Mouse (Mus musculus) lung, embryonic 14.5 days (tissue): Measurements from ENCODE around the gene Cyfip2. TPM values are rescaled to one million over a fixed set of nuclear protein-coding genes. Genes with fewer than 3 reads are reported as not detected.

Experiments used
- ATAC-seq: fragments of 200-750 bp; cut with Nextera tagmentation; 2 replicates; pipeline ENCODE4 v1.8.0; 2017; ENCODE audit warnings: mild to moderate bottlenecking, moderate TSS enrichment, moderate library complexity; ENCODE audit not compliant: insufficient read depth
- DNase-seq: peaks from one replicate; pipeline ENCODE4 v3.0.0-alpha.2; 2015
- H3K27ac ChIP-seq: fragments of 300-500 bp; sonication (generic); 2 replicates; pipeline ENCODE4 v1.5.1; 2014; ENCODE audit warnings: low read depth, mild to moderate bottlenecking, moderate library complexity
- H3K27me3 ChIP-seq: fragments of 300-500 bp; sonication (generic); 2 replicates; pipeline ENCODE4 v1.6.1; 2014; ENCODE audit warnings: low read length, control low read depth; ENCODE audit not compliant: insufficient read depth
- H3K36me3 ChIP-seq: fragments of 300-500 bp; sonication (generic); 2 replicates; pipeline ENCODE4 v1.6.1; 2014; ENCODE audit warnings: control low read depth; ENCODE audit not compliant: insufficient read depth
- H3K4me1 ChIP-seq: fragments of 300-500 bp; sonication (generic); 2 replicates; pipeline ENCODE4 v1.6.1; 2014; ENCODE audit warnings: antibody characterized with exemption, control low read depth; ENCODE audit not compliant: insufficient read depth
- H3K4me2 ChIP-seq: fragments of 300-500 bp; sonication (generic); 2 replicates; pipeline ENCODE4 v1.6.1; 2014; ENCODE audit warnings: mild to moderate bottlenecking
- H3K4me3 ChIP-seq: fragments of 300-500 bp; sonication (generic); 2 replicates; pipeline ENCODE4 v1.5.1; 2014; ENCODE audit warnings: low read depth, low read length
- H3K9ac ChIP-seq: fragments of 300-500 bp; sonication (generic); 2 replicates; pipeline ENCODE4 v1.6.1; 2014
- H3K9me3 ChIP-seq: fragments of 300-500 bp; sonication (generic); 2 replicates; pipeline ENCODE4 v1.6.1; 2016; ENCODE audit warnings: low read depth, low read length, control low read depth
- CTCF ChIP-seq: IDR thresholded peaks from 2 replicates; pipeline ENCODE4 v1.5.1; 2016; ENCODE audit warnings: antibody characterized with exemption, low read depth
- WGBS: fragments of 180-500 bp; shearing (Covaris S2); extraction: QIAGEN DNeasy Blood & Tissue Kit; methylation state at CpG from one replicate; pipeline ENCODE4 v1.1.7; 2014; 5-methylcytosine and 5-hydroxymethylcytosine counted together
- polyA plus RNA-seq: library from polyadenylated mRNA; unstranded; fragments of >200 nt; fragmentation: Nextera tagmentation; extraction: Ambion mirVana; gene quantifications from 2 replicates; pipeline ENCODE4 v1.2.1, GENCODE M21; 2014

Cyfip2 gene
- polyA plus RNA-seq, 1 experiment from 2014 or later, result 6.1 TPM

DNA sequence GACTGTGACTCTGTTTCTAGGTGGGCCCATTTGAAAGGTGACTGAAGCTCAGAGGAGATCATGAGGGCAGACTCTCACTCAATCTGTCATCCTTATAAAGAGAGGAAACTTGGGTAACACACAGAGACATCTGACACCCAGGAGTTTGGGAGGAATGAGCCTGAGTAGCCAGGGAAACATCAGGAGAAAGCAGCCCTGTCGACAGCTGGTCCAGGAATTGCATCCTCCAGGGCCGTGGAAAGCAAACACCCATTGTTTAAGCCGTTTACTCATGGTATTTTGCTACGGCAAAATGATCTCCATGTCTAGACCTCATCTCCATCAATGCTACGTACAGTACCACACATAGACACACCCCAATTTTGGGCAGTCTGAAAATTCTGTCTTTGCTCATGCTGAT lies 24.6 kb downstream of the Cyfip2 start:
- 33% methylated on average over 5 of the region's 5 CpGs for WGBS
- ATAC-seq (no peak), DNase-seq (no peak)
- no peaks in the 10 kb centered on the region for H3K4me1 ChIP-seq
- no peak for TF ChIP-seq CTCF
- no peaks in the 10 kb centered on the region for H3K27me3 ChIP-seq
- H3K9ac ChIP-seq, result no peak overlapping the region
- no peaks in the 10 kb centered on the region for H3K9me3 ChIP-seq
- no peak overlapping the region for H3K27ac ChIP-seq
- no peaks in the 10 kb centered on the region for H3K36me3 ChIP-seq
- no peak overlapping the region for H3K4me2 ChIP-seq
- no peak overlapping the region for H3K4me3 ChIP-seq

DNA sequence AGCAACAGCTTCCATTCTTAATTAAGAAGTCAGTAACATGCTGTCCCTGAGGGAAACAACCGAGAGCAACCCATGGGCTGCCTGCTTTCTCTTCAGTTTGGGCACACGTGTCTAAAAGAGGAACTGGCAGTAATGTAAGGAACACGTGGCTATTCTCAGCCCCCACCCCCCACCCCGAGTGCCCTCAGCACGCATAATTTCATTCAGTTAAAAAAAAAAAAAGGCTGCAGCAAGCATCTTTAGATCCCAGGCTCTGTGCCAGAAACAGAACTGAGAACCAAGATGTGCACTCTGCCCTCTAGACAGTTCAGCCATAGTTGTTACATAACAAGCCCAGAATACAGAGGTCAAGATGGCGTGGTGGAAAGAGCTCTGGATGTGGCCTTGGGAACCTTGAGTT lies 25.9 kb downstream of the Cyfip2 start:
- TF ChIP-seq CTCF, result no peak
- H3K4me3 ChIP-seq, result no peak overlapping the region
- ATAC-seq, result no peak
- no peaks in the 10 kb centered on the region for H3K4me1 ChIP-seq
- H3K27ac ChIP-seq, result no peak overlapping the region
- H3K9ac ChIP-seq, result no peak overlapping the region
- 49% methylated on average over 6 of the region's 6 CpGs for WGBS
- no peaks in the 10 kb centered on the region for H3K9me3 ChIP-seq
- no peaks in the 10 kb centered on the region for H3K36me3 ChIP-seq
- H3K27me3 ChIP-seq, result no peaks in the 10 kb centered on the region
- H3K4me2 ChIP-seq, result no peak overlapping the region
- DNase-seq, result peak; percentile 68

DNA sequence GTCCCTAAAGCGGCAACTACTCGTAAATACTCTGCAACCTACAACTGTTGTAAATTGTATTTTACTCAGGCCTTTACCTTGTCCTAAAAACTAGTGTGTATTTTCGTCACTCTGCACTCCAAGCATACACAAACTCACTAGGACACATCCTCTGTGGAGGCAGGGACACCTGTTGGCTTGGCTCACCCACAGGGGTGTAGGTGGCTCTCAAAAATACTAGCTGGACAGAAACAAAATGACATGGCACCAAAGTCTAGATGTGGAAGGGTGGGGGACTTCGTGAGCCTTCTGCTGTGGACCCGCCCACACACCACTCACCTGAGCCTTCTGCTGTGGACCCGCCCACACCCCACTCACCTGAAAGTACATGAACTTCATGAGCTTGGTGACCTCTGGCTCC lies 28.9 kb downstream of the Cyfip2 start:
- no peaks in the 10 kb centered on the region for H3K9me3 ChIP-seq
- H3K4me2 ChIP-seq, result no peak overlapping the region
- no peaks in the 10 kb centered on the region for H3K36me3 ChIP-seq
- ATAC-seq (no peak), DNase-seq (no peak)
- H3K4me1 ChIP-seq, result no peaks in the 10 kb centered on the region
- no peaks in the 10 kb centered on the region for H3K27me3 ChIP-seq
- H3K9ac ChIP-seq, result no peak overlapping the region
- TF ChIP-seq CTCF, result no peak
- H3K27ac ChIP-seq, result no peak overlapping the region
- no peak overlapping the region for H3K4me3 ChIP-seq
- 84% methylated on average over 6 of the region's 6 CpGs for WGBS

DNA sequence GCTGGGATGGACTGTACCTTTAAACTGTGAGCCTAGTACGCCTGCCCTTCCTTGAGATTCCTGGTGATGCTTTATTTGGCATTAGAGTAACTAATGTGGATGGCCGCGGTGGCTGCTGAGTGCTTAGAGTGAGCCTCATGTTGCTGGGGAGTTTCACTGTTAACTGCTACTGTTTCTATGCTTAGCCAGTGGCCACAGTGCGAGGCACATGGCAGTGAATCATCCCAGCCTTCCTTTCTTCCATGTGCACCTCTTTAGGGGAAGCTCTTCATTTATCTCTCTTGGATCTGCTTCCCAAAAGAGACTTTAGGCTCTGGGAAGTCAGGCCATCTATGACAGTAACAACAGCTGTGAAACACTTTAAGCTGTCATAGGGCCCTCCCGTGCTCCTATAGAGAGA lies 30.0 kb downstream of the Cyfip2 start:
- no peaks in the 10 kb centered on the region for H3K9me3 ChIP-seq
- no peak for DNase-seq

DNA sequence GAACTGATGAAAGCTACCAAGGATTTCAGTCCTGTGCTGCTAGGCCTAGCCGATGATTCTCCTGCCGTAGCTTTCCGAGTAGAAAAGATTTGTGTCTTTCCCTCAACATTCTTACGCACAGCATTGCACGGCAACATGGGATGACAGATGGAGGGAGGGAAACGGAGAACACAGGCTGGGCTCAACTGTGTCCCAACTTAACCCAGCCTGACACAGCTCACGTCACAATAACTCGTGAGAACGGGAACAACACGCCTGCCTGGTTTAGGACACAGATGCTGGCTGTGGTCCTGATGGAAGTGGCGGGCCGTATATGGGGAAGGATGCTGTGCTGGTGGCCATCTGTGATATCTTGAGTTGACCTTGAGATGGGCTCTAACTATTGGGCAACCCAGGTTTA lies 34.0 kb downstream of the Cyfip2 start:
- Histone ChIP-seq H3K4me2 (no peak overlapping the region), H3K27me3 (no peaks in the 10 kb centered on the region), H3K36me3 (no peaks in the 10 kb centered on the region), H3K9ac (no peak overlapping the region), H3K27ac (no peak overlapping the region), H3K9me3 (no peaks in the 10 kb centered on the region), H3K4me1 (no peaks in the 10 kb centered on the region), H3K4me3 (no peak overlapping the region)
- DNase-seq, result no peak
- no peak for ATAC-seq
- 90% methylated on average over 12 of the region's 12 CpGs for WGBS
- TF ChIP-seq CTCF, result no peak

More for the DNA sequence above, 30.0 kb downstream of the Cyfip2 start:
- 79% methylated on average over 5 of the region's 5 CpGs for WGBS
- Histone ChIP-seq H3K4me3 (no peak overlapping the region), H3K36me3 (no peaks in the 10 kb centered on the region), H3K27ac (no peak overlapping the region), H3K9ac (no peak overlapping the region), H3K4me2 (no peak overlapping the region), H3K4me1 (no peaks in the 10 kb centered on the region), H3K27me3 (no peaks in the 10 kb centered on the region)
- no peak for TF ChIP-seq CTCF
- ATAC-seq, result no peak

DNA sequence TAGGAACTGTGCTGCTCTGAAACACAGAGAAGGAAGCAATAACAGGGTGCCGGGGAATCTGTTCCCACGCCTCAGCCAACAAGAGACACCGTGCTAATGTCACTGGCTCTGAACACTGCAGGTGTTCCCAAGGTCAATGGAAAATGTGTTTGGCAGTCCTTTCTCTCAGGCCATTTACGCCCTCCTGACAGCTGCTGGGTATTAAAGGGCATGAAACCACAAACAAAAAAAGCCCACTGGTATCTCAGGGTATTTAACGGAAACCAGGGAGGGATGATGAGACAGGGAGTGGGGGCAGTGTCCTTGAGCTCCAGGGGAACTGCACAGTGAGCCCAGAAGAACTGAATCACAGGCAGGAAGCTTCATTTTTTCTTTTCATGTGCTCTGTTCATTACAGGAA lies 34.5 kb downstream of the Cyfip2 start:
- H3K9ac ChIP-seq, result no peak overlapping the region
- no peak for ATAC-seq
- no peak for DNase-seq
- no peaks in the 10 kb centered on the region for H3K4me1 ChIP-seq
- 70% methylated on average over 5 of the region's 5 CpGs for WGBS
- TF ChIP-seq CTCF, result no peak
- no peaks in the 10 kb centered on the region for H3K27me3 ChIP-seq
- H3K4me3 ChIP-seq, result no peak overlapping the region
- no peaks in the 10 kb centered on the region for H3K36me3 ChIP-seq
- H3K27ac ChIP-seq, result no peak overlapping the region
- H3K9me3 ChIP-seq, result no peaks in the 10 kb centered on the region
- no peak overlapping the region for H3K4me2 ChIP-seq

DNA sequence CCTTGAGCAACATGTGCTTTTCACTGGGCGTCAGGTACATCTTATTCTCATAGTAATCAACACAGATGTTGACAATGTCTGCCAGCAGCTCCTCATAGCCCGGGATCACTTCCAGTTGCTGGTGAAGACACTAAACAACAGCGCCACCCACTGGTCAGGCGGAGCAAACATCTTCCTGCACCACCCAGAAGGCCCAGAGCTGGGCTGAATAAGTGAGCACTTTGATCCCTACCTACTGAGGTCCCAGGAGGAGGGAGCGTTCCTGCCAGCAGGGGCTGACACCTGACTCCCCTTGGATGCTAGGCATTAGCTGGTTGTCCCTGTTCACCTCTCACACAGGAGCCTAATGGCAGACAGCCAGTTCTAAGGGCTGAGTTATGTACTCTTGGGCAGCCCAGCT lies 35.9 kb downstream of the Cyfip2 start:
- Histone ChIP-seq H3K27ac (no peak overlapping the region), H3K9me3 (no peaks in the 10 kb centered on the region), H3K36me3 (no peaks in the 10 kb centered on the region), H3K9ac (no peak overlapping the region), H3K4me3 (no peak overlapping the region), H3K4me1 (no peaks in the 10 kb centered on the region), H3K4me2 (no peak overlapping the region), H3K27me3 (no peaks in the 10 kb centered on the region)
- 38% methylated on average over 5 of the region's 5 CpGs for WGBS
- peak; percentile 24 for DNase-seq
- peak; percentile 53 for TF ChIP-seq CTCF
- ATAC-seq, result 0 out of 2 replicates have a peak, but pooled peaks have one; percentile 26

DNA sequence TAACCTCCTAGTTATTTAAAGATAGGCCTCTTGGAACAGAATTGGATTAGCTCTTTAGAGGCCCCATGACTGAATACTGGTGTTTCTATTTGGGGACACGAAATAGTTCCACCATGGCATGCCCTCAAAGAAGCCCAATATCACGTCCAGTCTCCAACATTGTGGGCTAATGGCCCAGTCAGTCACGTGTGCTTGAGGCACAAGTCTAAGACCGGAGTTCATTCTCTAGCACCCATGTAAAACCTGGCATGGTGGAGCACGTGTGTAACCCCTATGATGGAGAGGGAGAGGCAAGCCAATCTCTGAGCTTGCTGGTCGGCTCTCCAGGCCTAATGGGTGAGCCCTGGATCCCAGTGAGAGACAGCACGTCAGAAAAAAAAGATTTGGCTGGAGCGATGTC lies 36.5 kb downstream of the Cyfip2 start:
- H3K27ac ChIP-seq, result no peak overlapping the region
- no peak overlapping the region for H3K4me3 ChIP-seq
- H3K4me1 ChIP-seq, result no peaks in the 10 kb centered on the region
- H3K9ac ChIP-seq, result no peak overlapping the region
- no peak for DNase-seq
- ATAC-seq, result no peak
- no peaks in the 10 kb centered on the region for H3K36me3 ChIP-seq
- no peaks in the 10 kb centered on the region for H3K9me3 ChIP-seq
- WGBS, result 83% methylated on average over 8 of the region's 8 CpGs
- no peak overlapping the region for H3K4me2 ChIP-seq
- TF ChIP-seq CTCF, result no peak
- no peaks in the 10 kb centered on the region for H3K27me3 ChIP-seq
